Comparison of ENCODE assay signal across 12 mouse cellular contexts in genomic region chr11:64023380-64023981, GRCm38 (mm10). TPM values are rescaled to one million over a fixed set of nuclear protein-coding genes. Genes with fewer than 3 reads are reported as not detected.
A peak's percentile ranks its signal among the peaks of the same experiment; 100 is the strongest.
DNase-seq lines count a peak whose midpoint lies in the region; ATAC-seq and TF ChIP-seq lines count a peak whose summit lies in the region.
"Had no signal": no experiment of that assay in that cellular context is flagged by ENCODE, and none has a peak within 500 bp of the region (broad histone marks: within the 10 kb centered on the region; RNA-seq: fewer than 3 reads in every experiment).

No protein-coding gene starts in this region.

- no peak for ATAC-seq in lung, embryonic 14.5 days (ENCODE audit: insufficient read depth)
- ATAC-seq in embryonic facial prominence, embryonic 14.5 days (ENCODE audit: low read depth), result no peak
- ATAC-seq in hindbrain, postnatal 0 days, result no peak
- ATAC-seq in neural tube, embryonic 14.5 days (ENCODE audit: low read depth), result peak; percentile 56

- H3K9ac ChIP-seq in lung, embryonic 14.5 days, result no peak overlapping the region
- no peak overlapping the region for H3K9ac ChIP-seq in embryonic facial prominence, embryonic 14.5 days (ENCODE audit: low read depth, low read length)
- no peak overlapping the region for H3K9ac ChIP-seq in hindbrain, postnatal 0 days (replicated peaks; ENCODE audit: low read length)
- H3K9ac ChIP-seq in neural tube, embryonic 14.5 days (replicated peaks; ENCODE audit: low read depth, low read length), result no peak overlapping the region
- H3K9ac ChIP-seq: limb, embryonic 15.5 days had no signal

- no peaks in the 10 kb centered on the region for H3K36me3 ChIP-seq in lung, embryonic 14.5 days (ENCODE audit: insufficient read depth)
- H3K36me3 ChIP-seq in embryonic facial prominence, embryonic 14.5 days (ENCODE audit: control insufficient read depth, insufficient read depth, low read length), result no peaks in the 10 kb centered on the region
- H3K36me3 ChIP-seq in hindbrain, postnatal 0 days (ENCODE audit: insufficient read depth, low read length), result no peaks in the 10 kb centered on the region
- no peaks in the 10 kb centered on the region for H3K36me3 ChIP-seq in neural tube, embryonic 14.5 days (ENCODE audit: control insufficient read depth, insufficient read depth, low read length)
- H3K36me3 ChIP-seq: limb, embryonic 15.5 days had no signal

- no peak overlapping the region for H3K27ac ChIP-seq in lung, embryonic 14.5 days (ENCODE audit: low read depth)
- 0 out of 2 replicates have a peak overlapping the region, but pooled peaks have one; percentile 44 for H3K27ac ChIP-seq in embryonic facial prominence, embryonic 14.5 days (replicated peaks; ENCODE audit: low read depth, low read length)
- no peak overlapping the region for H3K27ac ChIP-seq in hindbrain, postnatal 0 days
- H3K27ac ChIP-seq in neural tube, embryonic 14.5 days (ENCODE audit: low read depth, low read length), result peak overlapping the region; percentile 34; the same call in 1 of the 2 replicates
- H3K27ac ChIP-seq: limb, embryonic 15.5 days; macrophage had no signal

- peaks cover 11% of the 10 kb centered on the region; the same call in 1 of the 2 replicates for H3K27me3 ChIP-seq in lung, embryonic 14.5 days (ENCODE audit: insufficient read depth, low read length)
- H3K27me3 ChIP-seq in embryonic facial prominence, embryonic 14.5 days (replicated peaks; ENCODE audit: control insufficient read depth, insufficient read depth, low read length), result no peaks in the 10 kb centered on the region
- H3K27me3 ChIP-seq in hindbrain, postnatal 0 days (ENCODE audit: insufficient read depth, low read length), result no peaks in the 10 kb centered on the region
- H3K27me3 ChIP-seq in neural tube, embryonic 14.5 days (ENCODE audit: control insufficient read depth, insufficient read depth, low read length), result no peaks in the 10 kb centered on the region
- H3K27me3 ChIP-seq: CH12.LX; limb, embryonic 15.5 days had no signal

- DNase-seq in lung, embryonic 14.5 days, result peak; percentile 29
- no peak for DNase-seq in lung, postnatal 36 days
- DNase-seq in embryonic facial prominence, embryonic 14.5 days (ENCODE audit: low spot score), result no peak
- peak; percentile 40 for DNase-seq in hindbrain, postnatal 0 days (ENCODE audit: low spot score)
- no peak for DNase-seq in thymus, postnatal 14 days
- DNase-seq in thymus, postnatal 0 days (ENCODE audit: low spot score), result no peak
- DNase-seq: adrenal gland, postnatal 36 days; cerebellum, adult 8-10 months had no signal

- no peak for TF ChIP-seq CTCF in lung, embryonic 14.5 days (IDR thresholded peaks at IDR 0.05; ENCODE audit: low read depth)
- TF ChIP-seq CTCF in hindbrain, postnatal 0 days (IDR thresholded peaks at IDR 0.05; ENCODE audit: low read depth), result no peak

- no peaks in the 10 kb centered on the region for H3K4me1 ChIP-seq in lung, embryonic 14.5 days (ENCODE audit: insufficient read depth)
- H3K4me1 ChIP-seq in embryonic facial prominence, embryonic 14.5 days (ENCODE audit: control insufficient read depth, insufficient read depth, low read length), result peaks cover 14% of the 10 kb centered on the region
- peaks cover 7% of the 10 kb centered on the region; the same call in 1 of the 2 replicates for H3K4me1 ChIP-seq in hindbrain, postnatal 0 days (ENCODE audit: insufficient read depth, low read length)
- H3K4me1 ChIP-seq in neural tube, embryonic 14.5 days (ENCODE audit: control insufficient read depth, insufficient read depth, low read length), result peaks cover 27% of the 10 kb centered on the region

- H3K4me3 ChIP-seq in lung, embryonic 14.5 days (ENCODE audit: low read depth, low read length), result no peak overlapping the region
- no peak overlapping the region for H3K4me3 ChIP-seq in embryonic facial prominence, embryonic 14.5 days (ENCODE audit: low read depth, low read length)
- no peak overlapping the region for H3K4me3 ChIP-seq in hindbrain, postnatal 0 days (ENCODE audit: low read length)
- H3K4me3 ChIP-seq in neural tube, embryonic 14.5 days (ENCODE audit: low read depth, low read length), result no peak overlapping the region
- H3K4me3 ChIP-seq: limb, embryonic 15.5 days had no signal

- H3K9me3 ChIP-seq in lung, embryonic 14.5 days (ENCODE audit: low read depth, low read length), result no peaks in the 10 kb centered on the region
- no peaks in the 10 kb centered on the region for H3K9me3 ChIP-seq in embryonic facial prominence, embryonic 14.5 days (ENCODE audit: control insufficient read depth, low read length)
- no peaks in the 10 kb centered on the region for H3K9me3 ChIP-seq in hindbrain, postnatal 0 days (ENCODE audit: low read length)
- H3K9me3 ChIP-seq in neural tube, embryonic 14.5 days (ENCODE audit: control insufficient read depth, low read length), result no peaks in the 10 kb centered on the region
- H3K9me3 ChIP-seq: limb, embryonic 15.5 days had no signal

- WGBS in lung, embryonic 14.5 days, result 23% methylated on average over 15 of the region's 15 CpGs
- WGBS in embryonic facial prominence, embryonic 14.5 days, result 47% methylated on average over 15 of the region's 15 CpGs
- 36% methylated on average over 15 of the region's 15 CpGs for WGBS in hindbrain, postnatal 0 days
- 14% methylated on average over 15 of the region's 15 CpGs for WGBS in neural tube, embryonic 14.5 days

- H3K4me2 ChIP-seq in lung, embryonic 14.5 days, result no peak overlapping the region
- H3K4me2 ChIP-seq in embryonic facial prominence, embryonic 14.5 days (ENCODE audit: low read depth, low read length), result no peak overlapping the region
- no peak overlapping the region for H3K4me2 ChIP-seq in hindbrain, postnatal 0 days (ENCODE audit: low read depth, low read length)
- H3K4me2 ChIP-seq in neural tube, embryonic 14.5 days (ENCODE audit: low read depth, low read length), result 0 out of 2 replicates have a peak overlapping the region, but pooled peaks have one; percentile 0
- H3K4me2 ChIP-seq: limb, embryonic 15.5 days had no signal

RNA-seq across cellular contexts. Expression of gene Cox10, which starts 55.8 kb away (rescaled TPM):
- 27.3 and 28.4 TPM in 2 replicates for polyA plus RNA-seq in lung, embryonic 14.5 days (2014; fragmentation: Nextera tagmentation; extraction: Ambion mirVana)
- polyA plus RNA-seq in embryonic facial prominence, embryonic 14.5 days (2014; fragmentation: Nextera tagmentation; extraction: Ambion mirVana), result 24.0 and 24.7 TPM in 2 replicates
- total RNA-seq in hindbrain, postnatal 0 days (2014; rRNA removed), result 17.3 and 20.9 TPM in 2 replicates
- polyA plus RNA-seq in hindbrain, postnatal 0 days (2015; fragmentation: Nextera tagmentation; extraction: Ambion mirVana), result 28.9 and 33.0 TPM in 2 replicates
- 28.3 and 29.0 TPM in 2 replicates for polyA plus RNA-seq in neural tube, embryonic 14.5 days (2014; fragmentation: Nextera tagmentation; extraction: Ambion mirVana)
- polyA plus RNA-seq in thymus, postnatal 0 days (2015; fragmentation: Nextera tagmentation; extraction: Ambion mirVana), result 23.8 and 25.6 TPM in 2 replicates

Comparison
In these comparisons a context has a peak if more than half of its experiments do, and no peak if none do; other contexts are left out.
1. DNase-seq: peak in lung, embryonic 14.5 days (single experiment) and hindbrain, postnatal 0 days (single experiment); none in lung, postnatal 36 days (single experiment), embryonic facial prominence, embryonic 14.5 days (single experiment), thymus, postnatal 14 days (single experiment) and thymus, postnatal 0 days (single experiment).
2. H3K27ac ChIP-seq: peak in embryonic facial prominence, embryonic 14.5 days (single experiment) and neural tube, embryonic 14.5 days (single experiment); none in lung, embryonic 14.5 days (single experiment) and hindbrain, postnatal 0 days (single experiment).